Mouse (Mus musculus): ENCODE data around the gene Slc22a14.

DNA sequence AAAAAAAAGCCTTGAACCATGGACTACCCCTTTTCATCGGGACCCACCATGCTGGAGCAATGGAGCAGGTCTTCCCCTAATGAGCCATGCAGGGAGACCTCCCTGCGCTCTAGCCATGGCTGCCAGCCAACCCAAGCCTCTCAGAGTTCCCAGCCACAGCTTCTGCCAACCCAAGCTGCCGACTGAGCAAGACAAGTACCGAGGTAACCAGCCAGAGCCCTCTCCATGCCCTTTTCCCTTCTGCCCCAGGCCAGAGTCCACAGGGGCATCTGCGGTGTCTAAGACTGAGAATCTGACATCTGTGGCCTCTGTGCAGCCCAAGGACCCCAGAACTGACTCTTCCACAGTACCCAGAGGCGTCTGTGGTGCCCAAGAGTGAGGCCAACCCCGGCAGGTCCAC is 89.0 kb downstream of the Slc22a14 start:
- TF ChIP-seq CTCF (IDR thresholded peaks at IDR 0.05) = no peak
- no peak for TF ChIP-seq EP300 (IDR thresholded peaks at IDR 0.05)
